ENCODE assay signal across 8 mouse cellular contexts in genomic region chr6:39419851-39420721, GRCm38 (mm10). TPM values are rescaled to one million over a fixed set of nuclear protein-coding genes. Genes with fewer than 3 reads are reported as not detected.
DNase-seq lines count a peak whose midpoint lies in the region; ATAC-seq and TF ChIP-seq lines count a peak whose summit lies in the region.

Gene Mkrn1 (minus strand): TSS chr6:39420462.

- intact Hi-C loops in gastrocnemius, adult 2 months (cut with DNase I): loop anchor here (1.0 kb wide), 1 partner anchor 14 kb away; no protein-coding TSS in a partner anchor
- intact Hi-C loops in left cerebral cortex, adult 2 months (cut with DNase I): loop anchor here (2.0 to 5.0 kb wide), 2 partner anchors 32 to 153 kb away; partner anchors contain the start of gene Adck2

- H3K9ac ChIP-seq in hindbrain, postnatal 0 days (replicated peaks; ENCODE audit: low read length): peak within 1 kb of the TSS; percentile 97

- H3K4me1 ChIP-seq in hindbrain, postnatal 0 days (ENCODE audit: insufficient read depth, low read length): no peaks in the 10 kb centered on the region; the same call in 1 of the 2 replicates

- peak within 1 kb of the TSS; percentile 84 for H3K27ac ChIP-seq in gastrocnemius, adult 2 months
- H3K27ac ChIP-seq in hindbrain, postnatal 0 days: peak within 1 kb of the TSS; percentile 96
- H3K27ac ChIP-seq in left cerebral cortex, adult 2 months: peak within 1 kb of the TSS; percentile 97

- peak; percentile 96 for ATAC-seq in hindbrain, postnatal 0 days
- ATAC-seq in megakaryocyte, adult 5-6 weeks (ENCODE audit: poor library complexity, severe bottlenecking): peak; percentile 87

- TF ChIP-seq CTCF in gastrocnemius, adult 2 months (IDR thresholded peaks at IDR 0.05): no peak
- no peak for TF ChIP-seq CTCF in hindbrain, postnatal 0 days (IDR thresholded peaks at IDR 0.05; ENCODE audit: low read depth)
- no peak; the same call in 1 of the 2 replicates for TF ChIP-seq CTCF in left cerebral cortex, adult 2 months (IDR thresholded peaks at IDR 0.05)

- H3K4me3 ChIP-seq in gastrocnemius, adult 2 months: peak within 1 kb of the TSS; percentile 84
- peak within 1 kb of the TSS; percentile 97 for H3K4me3 ChIP-seq in hindbrain, postnatal 0 days (ENCODE audit: low read length)
- H3K4me3 ChIP-seq in left cerebral cortex, adult 2 months: peak within 1 kb of the TSS; percentile 86

- WGBS in hindbrain, postnatal 0 days: 1% methylated on average over 65 of the region's 82 CpGs

- DNase-seq in WW6 (ENCODE audit: low read depth, low spot score): peak; percentile 98
- peak; percentile 59 to 77 for DNase-seq in cerebellum, postnatal 4 days (ENCODE audit: low spot score in 2 of 2)
- peak; percentile 74 for DNase-seq in gastrocnemius, adult 2 months
- peak; percentile 94 for DNase-seq in hindbrain, postnatal 0 days (ENCODE audit: low spot score)
- peak; percentile 85 for DNase-seq in left cerebral cortex, adult 2 months (ENCODE audit: extremely low spot score in 1 of 2, low spot score in 2 of 2)
- peak; percentile 75 to 81 for DNase-seq in right cerebral cortex, adult 2 months (ENCODE audit: low spot score in 2 of 2)
- DNase-seq in urinary bladder, postnatal 14 days (ENCODE audit: low spot score): peak; percentile 74

- no peaks in the 10 kb centered on the region for H3K9me3 ChIP-seq in hindbrain, postnatal 0 days (ENCODE audit: low read length)

- H3K4me2 ChIP-seq in hindbrain, postnatal 0 days (ENCODE audit: low read depth, low read length): peak within 1 kb of the TSS; percentile 67

- H3K36me3 ChIP-seq in hindbrain, postnatal 0 days (ENCODE audit: insufficient read depth, low read length): no peaks in the 10 kb centered on the region

- no peaks in the 10 kb centered on the region for H3K27me3 ChIP-seq in hindbrain, postnatal 0 days (ENCODE audit: insufficient read depth, low read length)

RNA-seq across cellular contexts. Expression of gene Mkrn1, which starts in this region (rescaled TPM):
- 10 to 100 TPM; 16.0 to 17.8 TPM for total RNA-seq in gastrocnemius, adult 2 months (2021)
- 212 and 244 TPM in 2 replicates for total RNA-seq in hindbrain, postnatal 0 days (2014; rRNA removed)
- 204 and 219 TPM in 2 replicates for polyA plus RNA-seq in hindbrain, postnatal 0 days (2015; fragmentation: Nextera tagmentation; extraction: Ambion mirVana)
- 100 to 1,000 TPM; 132 to 136 TPM for total RNA-seq in left cerebral cortex, adult 2 months (2021)
- total RNA-seq in megakaryocyte, adult 5-6 weeks (2015): 108 and 111 TPM in 2 replicates
- total RNA-seq in megakaryocyte, adult 5-6 weeks (2017): 75.5 and 82.8 TPM in 2 replicates

Comparison
In these comparisons a context has a peak if more than half of its experiments do, and no peak if none do; other contexts are left out.
1. Peak in every context shown above with its lines: DNase-seq, ATAC-seq, H3K4me3 ChIP-seq and H3K27ac ChIP-seq.
2. RNA of gene Mkrn1 (total RNA-seq): 212 to 244 TPM in hindbrain, postnatal 0 days, 132 to 136 TPM in left cerebral cortex, adult 2 months and 75.5 to 111 TPM in megakaryocyte, adult 5-6 weeks; 16.0 to 17.8 TPM in gastrocnemius, adult 2 months; every median in the first group is over 4 times any median in the second.